Mouse (Mus musculus): ENCODE data around the gene Tgds. TPM values are rescaled to one million over a fixed set of nuclear protein-coding genes. Genes with fewer than 3 reads are reported as not detected.

The Tgds gene
- polyA plus RNA-seq (2012; rRNA removed) = 4.0 and 5.3 TPM in 2 replicates

- peaks cover 6% of the 10 kb centered on the region; the same call in 1 of the 2 replicates for H3K4me1 ChIP-seq (ENCODE audit: control insufficient read depth, insufficient read depth, insufficient read length)
- no peaks in the 10 kb centered on the region for H3K27me3 ChIP-seq (ENCODE audit: control insufficient read depth, insufficient read depth, low read length)
- TF ChIP-seq POLR2A (IDR thresholded peaks at IDR 0.05; ENCODE audit: low read depth, low read length) = peak; percentile 83
- TF ChIP-seq CTCF (IDR thresholded peaks at IDR 0.05; ENCODE audit: extremely low read depth, insufficient read depth, insufficient read length, insufficient replicate concordance) = no peak
- H3K4me3 ChIP-seq (ENCODE audit: extremely low read depth, insufficient read depth, insufficient read length) = peak within 1 kb of the TSS; percentile 86
- under 1% methylated on average over 28 of the region's 28 CpGs for WGBS
- H3K27ac ChIP-seq (ENCODE audit: insufficient read depth, low read length) = peak within 1 kb of the TSS; percentile 75
- peak; percentile 97 to 98 for DNase-seq (ENCODE audit: low read depth in 1 of 2, low spot score in 2 of 2)
- peaks cover 4% of the 10 kb centered on the region; the same call in 1 of the 2 replicates for H3K36me3 ChIP-seq (ENCODE audit: control insufficient read depth, insufficient read depth, low read length)
These were observed at the start of gene Tgds for GRCm38 (mm10) chr14:118132642-118132977. Gene Tgds, minus strand, starts transcription at chr14:118132755.

GRCm38 (mm10) chr14:118180711-118181177 is 48.2 kb upstream of the Tgds start:
- TF ChIP-seq POLR2A (IDR thresholded peaks at IDR 0.05; ENCODE audit: low read depth, low read length) (no peak), CTCF (IDR thresholded peaks at IDR 0.05; ENCODE audit: extremely low read depth, insufficient read depth, insufficient read length, insufficient replicate concordance) (no peak)
- H3K4me3 ChIP-seq (ENCODE audit: extremely low read depth, insufficient read depth, insufficient read length) = peak overlapping the region; percentile 80
- H3K27ac ChIP-seq (ENCODE audit: insufficient read depth, low read length) = peak overlapping the region; percentile 82
- H3K27me3 ChIP-seq (ENCODE audit: control insufficient read depth, insufficient read depth, low read length) = no peaks in the 10 kb centered on the region
- no peaks in the 10 kb centered on the region; the same call in 1 of the 2 replicates for H3K4me1 ChIP-seq (ENCODE audit: control insufficient read depth, insufficient read depth, insufficient read length)
- no peak for DNase-seq (ENCODE audit: low read depth in 1 of 2, low spot score in 2 of 2)
- WGBS = 13% methylated on average over 10 of the region's 10 CpGs
- H3K36me3 ChIP-seq (ENCODE audit: control insufficient read depth, insufficient read depth, low read length) = no peaks in the 10 kb centered on the region

- peak; percentile 19 to 32 for DNase-seq (ENCODE audit: low read depth in 1 of 2, low spot score in 2 of 2)
- WGBS = under 1% methylated on average over 20 of the region's 20 CpGs
- Histone ChIP-seq H3K4me1 (ENCODE audit: control insufficient read depth, insufficient read depth, insufficient read length) (no peaks in the 10 kb centered on the region; the same call in 1 of the 2 replicates), H3K27me3 (ENCODE audit: control insufficient read depth, insufficient read depth, low read length) (no peaks in the 10 kb centered on the region), H3K4me3 (ENCODE audit: extremely low read depth, insufficient read depth, insufficient read length) (peak overlapping the region; percentile 80), H3K36me3 (ENCODE audit: control insufficient read depth, insufficient read depth, low read length) (no peaks in the 10 kb centered on the region), H3K27ac (ENCODE audit: insufficient read depth, low read length) (peak overlapping the region; percentile 82)
- TF ChIP-seq POLR2A (IDR thresholded peaks at IDR 0.05; ENCODE audit: low read depth, low read length) (no peak), CTCF (IDR thresholded peaks at IDR 0.05; ENCODE audit: extremely low read depth, insufficient read depth, insufficient read length, insufficient replicate concordance) (no peak)
These were observed 47.6 kb upstream of the Tgds start for GRCm38 (mm10) chr14:118180117-118180557.

- no peak for DNase-seq (ENCODE audit: low read depth in 1 of 2, low spot score in 2 of 2)
- Histone ChIP-seq H3K27ac (ENCODE audit: insufficient read depth, low read length) (no peak overlapping the region), H3K4me3 (ENCODE audit: extremely low read depth, insufficient read depth, insufficient read length) (peak overlapping the region; percentile 80; the same call in 1 of the 2 replicates), H3K27me3 (ENCODE audit: control insufficient read depth, insufficient read depth, low read length) (no peaks in the 10 kb centered on the region), H3K4me1 (ENCODE audit: control insufficient read depth, insufficient read depth, insufficient read length) (no peaks in the 10 kb centered on the region; the same call in 1 of the 2 replicates), H3K36me3 (ENCODE audit: control insufficient read depth, insufficient read depth, low read length) (no peaks in the 10 kb centered on the region)
- no peak for TF ChIP-seq POLR2A (IDR thresholded peaks at IDR 0.05; ENCODE audit: low read depth, low read length)
- TF ChIP-seq CTCF (IDR thresholded peaks at IDR 0.05; ENCODE audit: extremely low read depth, insufficient read depth, insufficient read length, insufficient replicate concordance) = no peak
- WGBS = 51% methylated on average over 7 of the region's 7 CpGs
These were observed 47.1 kb upstream of the Tgds start for GRCm38 (mm10) chr14:118179701-118180100.

GRCm38 (mm10) chr14:118179251-118179650 is 46.7 kb upstream of the Tgds start:
- WGBS = 46% methylated on average over 1 of the region's 1 CpGs
- Histone ChIP-seq H3K27ac (ENCODE audit: insufficient read depth, low read length) (no peak overlapping the region), H3K36me3 (ENCODE audit: control insufficient read depth, insufficient read depth, low read length) (no peaks in the 10 kb centered on the region), H3K27me3 (ENCODE audit: control insufficient read depth, insufficient read depth, low read length) (no peaks in the 10 kb centered on the region), H3K4me3 (ENCODE audit: extremely low read depth, insufficient read depth, insufficient read length) (no peak overlapping the region), H3K4me1 (ENCODE audit: control insufficient read depth, insufficient read depth, insufficient read length) (no peaks in the 10 kb centered on the region; the same call in 1 of the 2 replicates)
- TF ChIP-seq CTCF (IDR thresholded peaks at IDR 0.05; ENCODE audit: extremely low read depth, insufficient read depth, insufficient read length, insufficient replicate concordance) (no peak), POLR2A (IDR thresholded peaks at IDR 0.05; ENCODE audit: low read depth, low read length) (no peak)
- no peak for DNase-seq (ENCODE audit: low read depth in 1 of 2, low spot score in 2 of 2)

- Histone ChIP-seq H3K27me3 (ENCODE audit: control insufficient read depth, insufficient read depth, low read length) (no peaks in the 10 kb centered on the region), H3K4me1 (ENCODE audit: control insufficient read depth, insufficient read depth, insufficient read length) (no peaks in the 10 kb centered on the region; the same call in 1 of the 2 replicates), H3K27ac (ENCODE audit: insufficient read depth, low read length) (no peak overlapping the region), H3K36me3 (ENCODE audit: control insufficient read depth, insufficient read depth, low read length) (no peaks in the 10 kb centered on the region), H3K4me3 (ENCODE audit: extremely low read depth, insufficient read depth, insufficient read length) (no peak overlapping the region)
- TF ChIP-seq CTCF (IDR thresholded peaks at IDR 0.05; ENCODE audit: extremely low read depth, insufficient read depth, insufficient read length, insufficient replicate concordance) (no peak), POLR2A (IDR thresholded peaks at IDR 0.05; ENCODE audit: low read depth, low read length) (no peak)
- 90% methylated on average over 12 of the region's 12 CpGs for WGBS
- DNase-seq (ENCODE audit: low read depth in 1 of 2, low spot score in 2 of 2) = no peak
These were observed 43.1 kb upstream of the Tgds start for GRCm38 (mm10) chr14:118175694-118176085.

- WGBS = 85% methylated on average over 30 of the region's 30 CpGs
- Histone ChIP-seq H3K36me3 (ENCODE audit: control insufficient read depth, insufficient read depth, low read length) (no peaks in the 10 kb centered on the region), H3K4me3 (ENCODE audit: extremely low read depth, insufficient read depth, insufficient read length) (no peak overlapping the region), H3K27ac (ENCODE audit: insufficient read depth, low read length) (no peak overlapping the region), H3K27me3 (ENCODE audit: control insufficient read depth, insufficient read depth, low read length) (no peaks in the 10 kb centered on the region), H3K4me1 (ENCODE audit: control insufficient read depth, insufficient read depth, insufficient read length) (no peaks in the 10 kb centered on the region; the same call in 1 of the 2 replicates)
- DNase-seq (ENCODE audit: low read depth in 1 of 2, low spot score in 2 of 2) = no peak
- TF ChIP-seq POLR2A (IDR thresholded peaks at IDR 0.05; ENCODE audit: low read depth, low read length) (no peak), CTCF (IDR thresholded peaks at IDR 0.05; ENCODE audit: extremely low read depth, insufficient read depth, insufficient read length, insufficient replicate concordance) (no peak)
These were observed 42.6 kb upstream of the Tgds start for GRCm38 (mm10) chr14:118175071-118175693.

All from spleen, adult 2 months (tissue).